Mouse (Mus musculus) liver, embryonic 14.5 days (tissue): Measurements from ENCODE around the gene Cic. TPM values are rescaled to one million over a fixed set of nuclear protein-coding genes. Genes with fewer than 3 reads are reported as not detected.

Experiments used
- ATAC-seq: fragments of 200-750 bp; cut with Nextera tagmentation; 2 replicates; pipeline ENCODE4 v1.8.0; 2017; ENCODE audit warnings: moderate number of reproducible peaks, mild to moderate bottlenecking, moderate library complexity; ENCODE audit not compliant: insufficient read depth
- DNase-seq, 3 experiments: peaks; one replicate each; pipeline ENCODE4 v3.0.0-alpha.2; 2012 to 2013; ENCODE audit warnings: low read depth in 3 of 3, low spot score in 3 of 3
- H3K27ac ChIP-seq: fragments of 300-500 bp; sonication (generic); 2 replicates; pipeline ENCODE4 v1.5.1; 2014; ENCODE audit warnings: moderate library complexity, mild to moderate bottlenecking, control low read depth, inconsistent platforms
- H3K27me3 ChIP-seq: fragments of 300-500 bp; sonication (generic); 2 replicates; pipeline ENCODE4 v1.6.1; 2014; ENCODE audit warnings: mild to moderate bottlenecking, low read length, moderate library complexity; ENCODE audit not compliant: control insufficient read depth, insufficient read depth
- H3K36me3 ChIP-seq: fragments of 300-500 bp; sonication (generic); replicated peaks from 2 replicates; pipeline ENCODE4 v1.6.1; 2014; ENCODE audit warnings: low read depth; ENCODE audit not compliant: control insufficient read depth, insufficient read depth
- H3K4me1 ChIP-seq, 2 experiments: fragments of 200-500 bp in 1 of 2; fragments of 300-500 bp in 1 of 2; sonication (generic) in 1 of 2; replicated peaks; 2 replicates each; pipeline ENCODE4 v1.6.1; 2012 to 2014; ENCODE audit warnings: antibody characterized with exemption in 1 of 2, inconsistent platforms in 1 of 2, low read length in 1 of 2; ENCODE audit not compliant: control insufficient read depth in 2 of 2, insufficient read depth in 2 of 2
- H3K4me2 ChIP-seq: fragments of 300-500 bp; sonication (generic); 2 replicates; pipeline ENCODE4 v1.6.1; 2014; ENCODE audit warnings: low read depth, mild to moderate bottlenecking, control low read depth, moderate library complexity
- H3K4me3 ChIP-seq, 2 experiments: fragments of 200-500 bp in 1 of 2; fragments of 300-500 bp in 1 of 2; sonication (generic) in 1 of 2; 2 replicates each; pipeline ENCODE4 v1.5.1; 2012 to 2014; ENCODE audit warnings: low read depth in 2 of 2, low read length in 2 of 2, mild to moderate bottlenecking in 2 of 2, control low read depth in 1 of 2, inconsistent platforms in 1 of 2, moderate library complexity in 1 of 2; ENCODE audit not compliant: insufficient read depth in 1 of 2
- H3K9ac ChIP-seq: fragments of 300-500 bp; sonication (generic); replicated peaks from 2 replicates; pipeline ENCODE4 v1.6.1; 2014; ENCODE audit warnings: mild to moderate bottlenecking, control low read depth, moderate library complexity
- H3K9me3 ChIP-seq: fragments of 300-500 bp; sonication (generic); 2 replicates; pipeline ENCODE4 v1.6.1; 2016; ENCODE audit warnings: low read length, mixed read lengths; ENCODE audit not compliant: control insufficient read depth
- CTCF ChIP-seq: IDR thresholded peaks from 2 replicates; pipeline ENCODE4 v1.5.1; 2016; ENCODE audit warnings: antibody characterized with exemption, low read depth, control low read depth
- EP300 ChIP-seq: IDR thresholded peaks from 2 replicates; pipeline ENCODE4 v1.6.1; 2016; ENCODE audit warnings: antibody characterized with exemption, low read depth
- WGBS: fragments of 180-500 bp; shearing (Covaris S2); extraction: QIAGEN DNeasy Blood & Tissue Kit; methylation state at CpG from one replicate; pipeline ENCODE4 v1.1.7; 2014; ENCODE audit not compliant: insufficient replicate concordance; 5-methylcytosine and 5-hydroxymethylcytosine counted together
- polyA plus RNA-seq, 2 experiments: library from polyadenylated mRNA; depleted of rRNA in 1 of 2; stranded (reverse) in 1 of 2; unstranded in 1 of 2; fragments of >200 nt; fragmentation: Nextera tagmentation in 1 of 2; extraction: Ambion mirVana in 1 of 2; gene quantifications; 2 replicates each; pipeline versions ENCODE4 v1.2.1 to v1.2.3; 2012 to 2014

Cic gene
- polyA plus RNA-seq (2012; rRNA removed) (14.0 and 14.8 TPM in 2 replicates), polyA plus RNA-seq (2014; fragmentation: Nextera tagmentation; extraction: Ambion mirVana) (9.7 and 12.3 TPM in 2 replicates)

GRCm38 (mm10) chr7:25267301-25267750 is at the start of gene Cic:
Gene Cic, plus strand, starts transcription at chr7:25267704.
- peak within 1 kb of the TSS; percentile 84 for H3K9ac ChIP-seq
- WGBS: under 1% methylated on average over 29 of the region's 29 CpGs
- TF ChIP-seq CTCF (no peak), EP300 (peak; percentile 32; the same call in 1 of the 2 replicates)
- peaks cover 18 to 31% of the 10 kb centered on the region in 2 experiments for H3K4me1 ChIP-seq
- DNase-seq: peak; percentile 97 to 98 (median 98)
- H3K4me2 ChIP-seq: peak within 1 kb of the TSS; percentile 94
- H3K36me3 ChIP-seq: no peaks in the 10 kb centered on the region; the same call in 1 of the 2 replicates
- ATAC-seq: peak; percentile 78
- peak within 1 kb of the TSS; percentile 68 to 95 for H3K4me3 ChIP-seq
- H3K27ac ChIP-seq: peak within 1 kb of the TSS; percentile 68
- H3K9me3 ChIP-seq: no peaks in the 10 kb centered on the region
- no peaks in the 10 kb centered on the region for H3K27me3 ChIP-seq

- TF ChIP-seq EP300 (no peak), CTCF (peak; percentile 36)
- Histone ChIP-seq H3K4me2 (peak overlapping the region; percentile 86), H3K36me3 (peaks cover 53% of the 10 kb centered on the region), H3K27me3 (no peaks in the 10 kb centered on the region), H3K4me1 (peaks cover 35% of the 10 kb centered on the region in 2 experiments), H3K27ac (peak overlapping the region; percentile 98), H3K9ac (peak overlapping the region; percentile 99), H3K4me3 (peak overlapping the region; percentile 87 to 99), H3K9me3 (no peaks in the 10 kb centered on the region)
- DNase-seq: no peak
- ATAC-seq: peak; percentile 25; the same call in 1 of the 2 replicates
- WGBS: under 1% methylated on average over 53 of the region's 53 CpGs
Measured at GRCm38 (mm10) chr7:25218705-25219415, 48.6 kb upstream of the Cic start.

- Histone ChIP-seq H3K9ac (peak overlapping the region; percentile 99), H3K4me3 (peak overlapping the region; percentile 87 to 99), H3K36me3 (peaks cover 53% of the 10 kb centered on the region), H3K4me1 (peaks cover 35% of the 10 kb centered on the region in 2 experiments), H3K27ac (peak overlapping the region; percentile 98), H3K4me2 (peak overlapping the region; percentile 86), H3K9me3 (no peaks in the 10 kb centered on the region), H3K27me3 (no peaks in the 10 kb centered on the region)
- TF ChIP-seq CTCF (no peak), EP300 (0 out of 2 replicates have a peak, but pooled peaks have one; percentile 12)
- ATAC-seq (no peak), DNase-seq (no peak)
- under 1% methylated on average over 16 of the region's 16 CpGs for WGBS
Measured at GRCm38 (mm10) chr7:25219416-25219750, 48.1 kb upstream of the Cic start.

- DNase-seq: peak; percentile 95 to 97 (median 95)
- Histone ChIP-seq H3K27me3 (no peaks in the 10 kb centered on the region), H3K9ac (peak overlapping the region; percentile 99), H3K4me1 (peaks cover 35% of the 10 kb centered on the region in 2 experiments), H3K27ac (peak overlapping the region; percentile 99), H3K4me2 (peak overlapping the region; percentile 98), H3K36me3 (peaks cover 53% of the 10 kb centered on the region), H3K4me3 (peak overlapping the region; percentile 87 to 99), H3K9me3 (no peaks in the 10 kb centered on the region)
- ATAC-seq: peak; percentile 69
- TF ChIP-seq CTCF: 0 out of 2 replicates have a peak, but pooled peaks have one; percentile 9
- TF ChIP-seq EP300: no peak
- WGBS: 2% methylated on average over 31 of the region's 31 CpGs
Measured at GRCm38 (mm10) chr7:25219756-25220456, 47.6 kb upstream of the Cic start.
